Comparison of ENCODE assay signal across 16 mouse cellular contexts in genomic region chr4:155294381-155294780, GRCm38 (mm10). TPM values are rescaled to one million over a fixed set of nuclear protein-coding genes. Genes with fewer than 3 reads are reported as not detected.
A peak's percentile ranks its signal among the peaks of the same experiment; 100 is the strongest.
DNase-seq lines count a peak whose midpoint lies in the region; TF ChIP-seq lines count a peak whose summit lies in the region.
"Had no signal": no experiment of that assay in that cellular context is flagged by ENCODE, and none has a peak within 500 bp of the region (broad histone marks: within the 10 kb centered on the region; RNA-seq: fewer than 3 reads in every experiment).

No protein-coding gene starts in this region.

- H3K4me1 ChIP-seq in limb, embryonic 10.5 days: peaks cover 24% of the 10 kb centered on the region
- no peaks in the 10 kb centered on the region for H3K4me1 ChIP-seq in lung, adult 2 months (ENCODE audit: control insufficient read depth, insufficient read depth, low read length)
- H3K4me1 ChIP-seq: hindbrain, embryonic 15.5 days; kidney, embryonic 15.5 days; liver, embryonic 15.5 days had no signal

- no peak for TF ChIP-seq POLR2A in lung, adult 2 months (IDR thresholded peaks at IDR 0.05; ENCODE audit: borderline replicate concordance, extremely low read depth, low read depth, low read length)

- no peak for TF ChIP-seq CTCF in lung, adult 2 months (IDR thresholded peaks at IDR 0.05; ENCODE audit: insufficient read depth, low read length)

- H3K9me3 ChIP-seq in limb, embryonic 10.5 days (replicated peaks): no peaks in the 10 kb centered on the region
- H3K9me3 ChIP-seq: hindbrain, embryonic 15.5 days; kidney, embryonic 15.5 days; limb, embryonic 15.5 days; liver, embryonic 15.5 days had no signal

- peak overlapping the region; percentile 61; the same call in 1 of the 2 replicates for H3K27ac ChIP-seq in limb, embryonic 10.5 days
- H3K27ac ChIP-seq: heart, adult 2 months; hindbrain, embryonic 15.5 days; kidney, embryonic 15.5 days; limb, embryonic 15.5 days; liver, embryonic 15.5 days had no signal

- no peaks in the 10 kb centered on the region for H3K27me3 ChIP-seq in limb, embryonic 10.5 days (ENCODE audit: low read depth, poor library complexity, severe bottlenecking)
- H3K27me3 ChIP-seq: hindbrain, embryonic 15.5 days; kidney, embryonic 15.5 days; limb, embryonic 15.5 days; liver, embryonic 15.5 days had no signal

- H3K36me3 ChIP-seq in limb, embryonic 10.5 days: no peaks in the 10 kb centered on the region
- H3K36me3 ChIP-seq: kidney, embryonic 15.5 days; limb, embryonic 15.5 days; liver, embryonic 15.5 days had no signal

- 93% methylated on average over 14 of the region's 14 CpGs for WGBS in limb, embryonic 10.5 days
- 90% methylated on average over 14 of the region's 14 CpGs for WGBS in lung, adult 2 months

- DNase-seq in cerebellum, adult 18-20 months: peak; percentile 49 to 60
- DNase-seq in cerebellum, postnatal 36 days: no peak
- peak; percentile 41 for DNase-seq in gastrocnemius, adult 18-20 months (ENCODE audit: low spot score)
- DNase-seq in gastrocnemius, postnatal 4 days (ENCODE audit: low spot score in 2 of 2): no peak
- peak; percentile 62 to 65 for DNase-seq in cerebellum, postnatal 25 days
- DNase-seq in limb, embryonic 10.5 days (ENCODE audit: low spot score): no peak
- DNase-seq in lung, adult 2 months: no peak
- no peak for DNase-seq in c-Kit-positive CD71-positive TER-119-positive erythroid progenitor cells, embryonic 14.5 days (ENCODE audit: low spot score)
- DNase-seq: adrenal gland, postnatal 36 days; heart, adult 2 months; heart, postnatal 36 days; retina, postnatal 1 day had no signal

- H3K4me3 ChIP-seq in limb, embryonic 10.5 days: no peak overlapping the region
- no peak overlapping the region for H3K4me3 ChIP-seq in lung, adult 2 months (replicated peaks; ENCODE audit: extremely low read depth, low read depth, low read length)
- H3K4me3 ChIP-seq: heart, adult 2 months; hindbrain, embryonic 15.5 days; kidney, embryonic 15.5 days; limb, embryonic 15.5 days; liver, embryonic 15.5 days had no signal

RNA-seq across cellular contexts. Expression of gene Faap20, which starts 44.8 kb away (rescaled TPM):
- 1 to 10 TPM; 5.2 to 6.6 TPM for total RNA-seq in gastrocnemius, adult 18-20 months (2021)
- total RNA-seq in gastrocnemius, postnatal 4 days (2021): 10 to 100 TPM; 41.0 to 44.3 TPM
- 104 and 107 TPM in 2 replicates for polyA plus RNA-seq in limb, embryonic 10.5 days (2016; fragmentation: Nextera tagmentation; extraction: Ambion mirVana)
- 56.7 and 59.3 TPM in 2 replicates for polyA plus RNA-seq in lung, adult 2 months (2012; rRNA removed)

Comparison
In these comparisons a context has a peak if more than half of its experiments do, and no peak if none do; other contexts are left out.
1. DNase-seq: peak in cerebellum, adult 18-20 months (2 of 2), gastrocnemius, adult 18-20 months (single experiment) and cerebellum, postnatal 25 days (2 of 2); none in cerebellum, postnatal 36 days (0 of 2), gastrocnemius, postnatal 4 days (0 of 2), limb, embryonic 10.5 days (single experiment), lung, adult 2 months (single experiment) and c-Kit-positive CD71-positive TER-119-positive erythroid progenitor cells, embryonic 14.5 days (single experiment).
2. RNA of gene Faap20, which starts 44.8 kb away (total RNA-seq): 41.0 to 44.3 TPM in gastrocnemius, postnatal 4 days; 5.2 to 6.6 TPM in gastrocnemius, adult 18-20 months; every median in the first group is over 4 times any median in the second.